Mouse (Mus musculus): ENCODE measurements around the gene Tnp1.

Gene Tnp1

DNA sequence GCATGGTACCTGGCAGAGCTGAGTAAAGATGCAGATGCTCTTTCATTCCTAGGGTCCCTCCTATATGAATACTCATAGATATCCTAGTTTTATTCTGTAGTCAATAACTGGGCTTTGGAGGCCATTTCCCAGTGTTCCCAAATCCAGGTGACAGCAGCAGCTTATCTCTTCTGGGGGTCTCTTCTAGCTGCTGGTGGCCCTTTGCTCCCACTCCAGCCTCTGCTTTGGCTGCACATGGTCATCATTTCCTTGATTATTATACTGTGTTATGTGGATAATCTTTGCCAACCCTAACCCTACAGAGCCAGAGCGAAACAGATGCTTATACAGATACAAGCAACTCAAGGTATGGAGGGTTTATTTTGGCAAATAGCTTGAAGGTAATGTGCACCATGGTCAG, 8.9 kb downstream of the Tnp1 start:
- DNase-seq (ENCODE audit: inconsistent ontology term): no peak

DNA sequence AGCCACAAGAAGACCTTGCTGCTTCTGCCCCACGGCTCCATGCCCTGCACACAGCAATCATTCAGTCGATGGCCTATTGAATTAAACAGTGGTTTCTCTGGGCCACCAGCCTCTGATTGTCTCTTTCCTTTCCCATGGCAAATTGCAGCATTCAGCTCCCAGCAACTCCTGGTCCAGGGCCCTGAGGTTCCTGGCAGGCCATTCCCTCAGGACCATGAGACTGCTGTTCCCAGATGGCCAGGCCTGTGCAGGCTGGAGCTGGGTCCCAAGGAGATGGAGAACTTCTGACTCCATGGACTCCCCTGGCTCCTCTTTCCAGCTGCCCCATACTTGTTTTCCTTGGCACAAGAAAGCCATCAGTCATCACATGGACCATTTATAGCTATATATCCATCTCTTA, 10.8 kb downstream of the Tnp1 start:
- DNase-seq (ENCODE audit: inconsistent ontology term): no peak

- no peak for DNase-seq (ENCODE audit: inconsistent ontology term)
Measured at GRCm38 (mm10) chr1:73002637-73003036, 13.1 kb downstream of the Tnp1 start.

DNA sequence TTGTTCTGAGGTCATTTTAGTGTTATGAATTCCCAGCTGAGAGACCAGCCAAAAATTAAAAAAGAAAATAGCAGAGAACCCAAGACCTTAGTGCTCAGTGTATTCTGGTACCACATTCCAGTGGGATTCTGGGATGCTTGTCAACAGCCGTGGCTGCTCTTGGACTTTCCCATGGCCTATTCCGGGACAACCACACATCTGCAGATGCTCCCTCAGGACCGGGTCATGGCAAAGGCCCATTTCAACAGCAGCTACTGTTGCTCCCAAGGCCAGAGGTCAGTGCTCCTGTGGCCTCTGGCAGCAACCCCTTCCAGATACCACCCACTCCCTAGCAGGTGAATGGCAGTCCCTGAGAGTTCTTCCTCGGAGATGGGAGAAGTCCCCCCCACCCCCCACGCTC, 13.7 kb downstream of the Tnp1 start:
- no peak for DNase-seq (ENCODE audit: inconsistent ontology term)

- no peak for DNase-seq (ENCODE audit: inconsistent ontology term)
Measured at GRCm38 (mm10) chr1:72994751-72995528, 20.8 kb downstream of the Tnp1 start.

GRCm38 (mm10) chr1:72992944-72993464, 22.7 kb downstream of the Tnp1 start:
- DNase-seq (ENCODE audit: inconsistent ontology term): no peak

- no peak for DNase-seq (ENCODE audit: inconsistent ontology term)
Measured at GRCm38 (mm10) chr1:72992209-72992608, 23.5 kb downstream of the Tnp1 start.

DNA sequence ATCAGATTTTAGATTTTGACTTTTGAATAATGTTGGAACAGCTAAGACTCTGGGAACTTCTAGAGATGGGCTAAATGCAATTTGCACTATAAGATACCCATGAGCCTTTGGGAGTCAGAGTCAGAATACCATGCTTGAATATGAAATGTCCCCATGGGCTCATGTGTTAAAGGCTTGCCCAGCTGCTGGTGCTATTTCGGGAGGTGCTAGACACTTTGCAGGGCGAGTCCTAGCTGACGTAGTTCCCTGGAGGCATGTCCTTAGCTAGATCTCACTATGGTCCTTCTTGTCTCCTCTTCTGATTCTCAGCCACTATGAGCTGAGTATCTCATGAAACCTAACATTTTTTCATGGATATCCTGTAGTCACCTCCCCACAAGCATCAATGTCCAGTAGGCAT, 26.8 kb downstream of the Tnp1 start:
- DNase-seq (ENCODE audit: inconsistent ontology term): no peak

GRCm38 (mm10) chr1:72986715-72987114, 29.0 kb downstream of the Tnp1 start:
- no peak for DNase-seq (ENCODE audit: inconsistent ontology term)

DNA sequence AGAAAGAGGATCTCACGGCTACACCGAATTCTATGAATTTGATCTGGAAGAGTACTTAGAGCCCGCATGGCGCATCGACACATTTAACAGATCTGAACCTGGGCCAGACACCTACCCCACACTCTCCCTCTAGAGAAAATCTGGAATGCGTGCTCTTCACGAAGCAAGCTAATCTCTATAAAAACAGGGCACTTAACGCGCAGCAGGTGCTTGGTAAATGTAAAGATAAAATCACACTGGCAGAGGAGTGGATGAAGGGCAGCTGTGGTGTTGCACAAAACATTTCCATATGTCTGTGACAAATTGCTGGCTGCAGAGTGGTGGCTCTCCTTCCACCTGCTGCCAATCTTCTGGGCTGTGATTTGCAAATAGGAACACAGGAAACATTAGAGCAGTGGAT, 36.8 kb downstream of the Tnp1 start:
- DNase-seq (ENCODE audit: inconsistent ontology term): no peak

- no peak for DNase-seq (ENCODE audit: inconsistent ontology term)
Measured at GRCm38 (mm10) chr1:72974226-72974625, 41.5 kb downstream of the Tnp1 start.

GRCm38 (mm10) chr1:72970461-72970860, 45.2 kb downstream of the Tnp1 start:
- DNase-seq (ENCODE audit: inconsistent ontology term): peak; percentile 7

GRCm38 (mm10) chr1:72969113-72969812, 46.4 kb downstream of the Tnp1 start:
- no peak for DNase-seq (ENCODE audit: inconsistent ontology term)

- no peak for DNase-seq (ENCODE audit: inconsistent ontology term)
Measured at GRCm38 (mm10) chr1:72966423-72966822, 49.3 kb downstream of the Tnp1 start.

Measured in Muller cell, postnatal 12 days (primary cell).